Mouse (Mus musculus): ENCODE measurements around the gene Rexo5. TPM values are rescaled to one million over a fixed set of nuclear protein-coding genes. Genes with fewer than 3 reads are reported as not detected.

Gene Rexo5
- total RNA-seq, 2 experiments from 2014 or later = 7.6 to 7.8 TPM

GRCm38 (mm10) chr7:119892198-119892597 is 98.4 kb downstream of the Rexo5 start:
- no peak for DNase-seq

- DNase-seq = no peak
Observed at GRCm38 (mm10) chr7:119892742-119893141, 98.9 kb downstream of the Rexo5 start.

- no peak for DNase-seq
Observed at GRCm38 (mm10) chr7:119894818-119895544, 101.2 kb downstream of the Rexo5 start.

GRCm38 (mm10) chr7:119895639-119896512 is 102.1 kb downstream of the Rexo5 start, which contains the start of the genes Lyrm1 and Dcun1d3:
Gene Lyrm1, plus strand, starts transcription at chr7:119895861.
Gene Dcun1d3, minus strand, starts transcription at chr7:119896298.
- DNase-seq = peak; percentile 98 to 99

- no peak for DNase-seq
Observed at GRCm38 (mm10) chr7:119897521-119898109, 103.8 kb downstream of the Rexo5 start.

GRCm38 (mm10) chr7:119898247-119898856 is 104.5 kb downstream of the Rexo5 start:
- no peak for DNase-seq

Other genes starting within 250 kb of the Rexo5 start
- gene Acsm2, start 239.7 kb upstream of the Rexo5 start, total RNA-seq (2021) = not detected
- not detected for gene Acsm1, start 187.0 kb upstream of the Rexo5 start, total RNA-seq (2021)
- not detected for gene Acsm4, start 104.0 kb upstream of the Rexo5 start, total RNA-seq (2021)
- 10 to 100 TPM; 33.9 to 34.4 TPM for gene Thumpd1, start 73.2 kb upstream of the Rexo5 start, total RNA-seq (2021)
- gene Acsm3, start 33.1 kb upstream of the Rexo5 start, total RNA-seq (2021) = 10 to 100 TPM; 24.0 to 47.6 TPM
- gene Eri2, start 52 bp downstream of the Rexo5 start, total RNA-seq (2021) = 1 to 10 TPM; 6.7 to 8.8 TPM
- 1 to 10 TPM; 6.4 to 7.3 TPM for gene Lyrm1, start 101.9 kb downstream of the Rexo5 start, total RNA-seq (2021)
- 10 to 100 TPM; 27.5 to 36.6 TPM for gene Dcun1d3, start 102.3 kb downstream of the Rexo5 start, total RNA-seq (2021)